Mouse (Mus musculus) inflammation-experienced regulatory T-cells, adult 6 months (primary cell): Measurements from ENCODE around the gene Gpc5. TPM values are rescaled to one million over a fixed set of nuclear protein-coding genes. Genes with fewer than 3 reads are reported as not detected.

Source experiments
- ATAC-seq: one replicate; pipeline ENCODE4 v1.8.0; 2017
- polyA plus RNA-seq, 3 experiments: library from polyadenylated mRNA; unstranded; fragments of 100-300 nt; shearing (Covaris generic); gene quantifications; one replicate each; pipeline ENCODE4 v1.2.1; 2017

The Gpc5 gene
- polyA plus RNA-seq, 3 experiments from 2014 or later = not detected

DNA sequence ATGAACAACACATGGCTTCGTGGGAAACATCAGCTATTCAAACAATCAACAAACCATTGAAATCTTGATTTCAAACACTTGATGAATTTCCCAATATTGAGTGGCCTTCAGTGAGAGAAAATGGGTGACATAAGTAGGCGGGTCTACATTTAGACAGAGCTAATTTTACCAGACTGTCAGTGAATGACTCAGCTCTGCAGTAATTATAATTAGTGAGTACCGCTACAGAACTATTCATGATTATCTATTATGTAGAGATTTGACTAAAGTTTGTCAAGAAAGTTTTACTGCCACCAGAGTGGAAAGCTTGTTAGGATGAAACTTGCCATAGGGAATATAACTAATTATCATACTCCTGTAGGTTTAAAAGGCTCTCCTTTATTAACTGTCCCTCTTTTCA, 1323.5 kb downstream of the Gpc5 start:
- ATAC-seq = no peak

DNA sequence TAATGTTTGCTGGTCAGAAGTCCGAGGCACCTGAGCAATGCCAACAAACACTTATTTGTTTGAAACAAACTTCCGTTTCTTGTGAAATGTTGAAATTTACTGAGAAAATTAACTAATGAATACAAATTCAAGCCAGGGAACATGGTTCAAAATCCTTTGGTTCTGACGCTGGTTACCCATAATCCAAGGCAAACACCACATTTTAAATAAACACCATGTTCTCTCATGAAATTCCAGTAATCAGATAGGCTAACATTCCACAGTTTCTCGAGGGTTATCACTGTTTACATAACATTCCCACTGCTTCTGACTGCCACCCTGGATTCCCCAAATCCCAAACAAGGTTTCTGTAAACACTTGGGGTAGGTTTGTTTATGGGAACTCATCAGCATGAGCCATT, 1356.2 kb downstream of the Gpc5 start:
- ATAC-seq = no peak

DNA sequence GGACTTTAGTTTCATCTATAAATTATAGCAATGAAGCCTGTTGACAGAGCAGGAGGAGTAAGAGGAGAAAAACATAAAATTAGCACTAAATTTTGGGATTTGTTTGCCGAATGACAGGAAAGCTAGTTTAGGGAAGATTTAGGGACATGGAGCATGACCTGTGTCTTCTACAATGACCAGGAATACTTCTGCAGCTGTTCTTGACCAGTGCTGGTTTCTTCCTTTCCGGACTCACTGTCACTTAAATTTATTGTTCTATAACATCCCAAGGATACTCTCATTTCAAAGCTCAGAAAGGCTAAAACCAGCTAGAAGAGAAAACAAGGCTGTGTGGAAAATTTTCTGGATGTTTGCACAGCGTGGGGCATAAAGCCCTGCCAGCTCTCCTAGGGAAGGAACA, 1361.3 kb downstream of the Gpc5 start:
- ATAC-seq = no peak

DNA sequence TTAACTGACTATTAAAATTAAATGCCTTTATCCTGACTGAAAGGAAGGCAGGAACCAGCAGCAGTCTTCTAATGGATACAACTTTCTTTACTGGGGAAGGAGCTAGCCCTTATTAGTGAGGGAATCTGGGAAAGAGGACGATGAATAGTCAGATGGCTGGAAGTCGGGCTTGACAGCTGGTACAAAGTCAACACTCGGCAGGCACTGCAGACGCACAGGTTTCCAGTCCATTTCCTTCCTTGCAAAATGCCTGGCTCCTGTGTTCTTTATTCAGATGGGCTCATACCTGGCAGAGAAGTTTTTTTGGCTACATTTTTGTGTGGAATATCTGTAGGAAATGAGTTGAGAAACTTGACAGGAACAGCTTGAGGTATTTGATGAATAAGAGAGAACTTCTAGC, 1364.2 kb downstream of the Gpc5 start:
- no peak for ATAC-seq

DNA sequence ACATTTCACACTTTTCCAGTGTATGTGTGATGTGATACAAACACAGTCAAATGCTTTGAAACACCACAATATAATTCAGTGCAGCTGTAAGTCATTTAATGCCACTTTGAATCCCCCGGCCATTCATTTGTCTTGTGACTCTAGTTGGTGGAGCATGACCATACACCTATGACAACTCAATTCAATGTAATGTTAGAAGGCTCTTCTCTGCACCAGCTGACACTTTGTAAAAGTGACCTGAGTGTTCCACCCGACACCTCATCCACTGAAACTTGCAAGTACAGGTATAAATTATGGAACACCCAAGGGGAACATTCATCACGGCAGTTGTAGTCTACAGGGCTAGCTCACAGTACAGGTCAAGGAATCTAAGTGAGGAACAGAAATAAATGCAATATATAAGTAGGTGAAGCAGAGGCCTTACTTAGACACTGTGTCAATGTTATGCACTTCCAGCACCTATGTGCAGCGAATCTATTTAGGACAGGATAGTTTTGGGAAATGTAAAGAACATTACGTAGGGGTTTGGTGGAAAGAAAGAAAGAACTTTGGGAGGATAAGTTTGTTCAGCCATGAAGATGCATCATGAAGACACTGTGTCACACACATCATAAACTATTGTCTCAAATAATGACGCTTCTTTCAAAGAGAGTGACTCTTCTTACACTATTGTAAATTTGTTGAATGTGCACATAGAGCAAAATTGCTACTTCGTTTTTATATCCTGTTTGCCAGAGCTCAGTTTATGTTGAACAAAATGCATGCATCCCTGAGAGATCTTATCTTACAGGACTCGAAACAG, 1381.6 kb downstream of the Gpc5 start:
- no peak for ATAC-seq

DNA sequence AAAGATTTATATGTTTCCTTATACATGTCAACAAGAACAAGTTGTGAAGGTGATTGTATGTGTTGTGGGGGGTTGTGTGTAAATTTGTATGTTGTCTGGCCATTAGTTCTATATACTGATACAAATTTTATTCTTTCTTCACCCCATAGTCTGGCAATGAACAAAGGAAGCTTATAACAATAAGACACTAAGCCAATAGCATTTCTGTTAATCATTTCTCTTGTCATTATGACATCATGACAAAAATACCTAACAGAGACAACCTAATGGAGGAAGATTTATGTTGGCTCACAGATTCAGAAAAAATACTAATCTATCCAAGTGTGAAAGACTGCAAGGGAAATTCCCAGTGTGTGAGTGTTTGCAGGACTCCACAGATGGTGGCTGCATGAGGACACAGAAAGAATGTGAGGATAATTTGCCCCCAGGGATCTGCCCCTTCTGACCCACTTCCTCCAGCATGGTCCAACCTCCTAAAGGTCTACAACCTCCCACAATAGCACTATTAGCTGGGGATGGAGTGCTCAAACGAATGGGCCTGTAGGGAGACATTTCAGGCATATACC, 1402.4 kb downstream of the Gpc5 start:
- no peak for ATAC-seq

DNA sequence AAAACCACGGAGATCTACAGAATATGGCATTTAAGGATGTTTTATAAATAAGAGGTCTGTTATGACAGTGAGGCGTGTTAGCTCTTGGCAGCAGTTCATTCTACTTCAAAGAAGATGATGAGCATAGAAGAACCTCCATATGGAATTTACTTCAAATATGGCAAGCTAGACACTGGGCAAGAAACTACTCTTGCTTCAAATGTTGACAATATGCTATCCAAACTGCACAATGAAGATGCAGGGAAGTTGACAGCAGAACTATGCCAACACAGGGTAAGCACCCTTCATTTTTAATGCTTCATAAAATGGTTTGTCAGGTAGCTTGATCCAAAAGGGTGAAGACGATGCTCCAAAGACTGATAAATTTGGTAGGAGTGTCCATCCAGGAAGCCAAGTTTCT, 1446.2 kb downstream of the Gpc5 start:
- ATAC-seq = no peak

DNA sequence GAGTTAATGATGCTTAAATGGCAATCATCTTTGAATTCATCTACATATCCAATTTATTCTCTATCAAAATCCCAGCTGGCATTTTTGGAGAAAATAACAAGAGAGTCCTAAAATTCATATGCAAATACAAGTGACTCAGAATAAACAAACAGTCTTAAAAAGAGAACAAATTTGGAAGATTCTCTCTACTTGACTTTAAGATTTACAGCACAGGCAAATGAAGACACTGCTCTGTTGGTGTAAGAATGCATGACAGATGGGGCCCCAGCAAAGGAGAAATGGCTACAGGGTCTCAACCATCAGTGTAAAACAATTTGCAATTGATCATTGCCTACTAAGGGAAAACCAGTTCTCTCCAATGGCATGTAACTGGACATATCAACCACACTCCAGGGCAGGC, 1451.7 kb downstream of the Gpc5 start:
- no peak for ATAC-seq

DNA sequence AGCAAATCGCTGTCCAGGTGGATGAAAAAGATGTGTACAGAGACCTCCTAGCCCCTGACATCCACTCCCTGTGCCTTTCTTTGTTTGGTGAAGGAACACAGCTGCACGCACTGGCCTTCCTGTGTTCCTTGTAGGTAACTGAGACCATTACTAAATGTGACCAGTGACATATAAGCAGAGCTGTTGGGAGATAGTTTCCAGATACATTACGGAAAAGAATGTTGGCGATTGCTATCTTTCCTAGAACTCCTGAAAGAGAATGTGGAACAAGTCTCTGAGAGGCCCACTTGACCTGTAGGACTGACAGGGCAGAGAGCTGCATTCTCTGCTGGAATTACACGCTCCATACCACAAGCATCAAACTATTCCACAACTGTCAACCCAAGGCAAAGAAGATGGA, 1459.4 kb downstream of the Gpc5 start:
- no peak for ATAC-seq

DNA sequence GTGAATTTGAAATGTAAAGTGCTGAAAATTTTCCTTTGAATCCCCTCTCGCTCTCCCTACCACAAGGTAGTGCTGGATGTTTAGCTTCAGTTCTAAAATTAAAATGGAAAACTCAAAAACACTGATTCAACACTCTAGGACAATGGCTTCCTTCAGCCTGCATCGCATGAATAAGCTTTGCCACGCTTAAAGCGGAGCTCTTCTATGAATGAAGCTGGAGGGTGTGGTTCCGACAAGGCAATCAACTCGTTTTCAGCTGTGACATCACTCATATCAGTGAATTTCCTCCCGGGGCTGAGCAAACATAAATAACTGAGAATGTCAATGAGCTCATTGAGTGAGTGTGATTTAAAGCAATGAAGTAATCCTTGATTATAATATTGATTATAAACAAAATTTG, 1461.3 kb downstream of the Gpc5 start:
- ATAC-seq = no peak

DNA sequence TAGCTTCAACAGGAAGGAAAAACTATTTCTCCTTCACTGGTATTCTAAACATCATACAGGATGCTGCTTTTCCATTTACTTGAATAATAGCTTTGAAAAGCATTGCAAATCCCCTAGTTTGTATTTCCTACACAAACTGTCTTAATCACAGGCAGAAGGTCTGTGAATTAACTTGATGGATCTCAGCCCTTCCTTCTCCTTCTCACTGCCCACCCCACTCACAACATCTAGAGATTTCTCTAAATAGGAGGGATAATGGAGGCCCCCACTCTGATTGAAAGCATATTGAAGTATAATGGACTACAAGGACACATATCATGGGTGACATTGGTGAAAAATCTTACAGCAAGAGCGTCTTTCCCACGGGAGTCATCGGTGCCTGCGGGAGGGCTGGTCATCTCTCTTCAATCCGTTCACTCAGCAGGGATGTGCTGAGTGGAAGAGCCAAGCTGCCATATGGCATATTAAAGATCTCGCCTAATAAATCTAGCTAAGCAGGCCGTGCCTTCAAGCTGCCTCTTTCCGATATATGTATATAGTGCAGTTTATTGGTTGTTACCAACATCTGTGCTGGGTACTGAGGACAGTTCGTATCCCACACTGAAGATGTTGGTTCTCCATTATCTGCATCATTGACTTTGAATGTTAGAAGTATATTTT, 1466.3 kb downstream of the Gpc5 start:
- ATAC-seq = no peak

DNA sequence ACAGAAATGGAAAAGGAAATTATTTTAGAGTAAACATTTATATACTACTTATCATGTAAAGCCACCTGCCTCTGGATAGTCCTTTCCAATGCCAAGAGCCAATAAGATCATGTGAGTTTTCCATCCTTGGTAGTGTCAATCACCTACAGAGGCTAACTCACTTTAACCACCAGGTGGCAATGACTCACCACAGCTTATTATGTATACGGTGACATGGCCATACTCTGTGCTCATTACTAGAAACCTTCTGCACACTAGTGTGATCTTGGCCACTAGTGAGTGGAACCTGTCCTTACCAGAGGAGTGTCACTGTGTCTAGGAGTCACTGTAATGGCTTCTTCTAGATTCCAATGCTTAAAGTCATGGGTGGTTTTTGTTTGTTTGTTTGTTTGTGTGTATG, 1468.0 kb downstream of the Gpc5 start:
- no peak for ATAC-seq
